Mouse (Mus musculus): ENCODE data around the gene Tango6. TPM values are rescaled to one million over a fixed set of nuclear protein-coding genes. Genes with fewer than 3 reads are reported as not detected.

Gene Tango6
- total and polyA plus RNA-seq, 2 experiments from 2014 or later = 3.0 to 6.1 TPM

DNA sequence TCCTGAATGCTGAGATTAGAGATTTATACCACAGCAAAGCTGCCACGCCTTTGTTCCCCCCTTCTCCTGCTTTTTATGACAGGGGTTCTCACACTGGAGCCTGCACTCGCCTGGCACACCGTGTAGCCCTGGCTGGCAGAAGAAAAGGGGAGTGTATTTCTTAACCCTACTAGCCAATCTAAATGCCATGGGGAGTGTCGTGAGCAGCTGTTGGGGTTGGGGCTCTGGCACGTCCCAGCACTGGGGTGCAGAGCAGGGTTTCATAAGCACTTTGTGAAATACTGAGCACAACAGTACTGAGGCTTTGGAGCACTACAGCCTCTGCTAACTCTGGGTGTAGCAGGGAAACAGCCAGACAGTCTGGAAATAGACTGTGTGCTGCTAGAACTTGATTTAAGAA lies 216.6 kb downstream of the Tango6 start:
- H3K27ac ChIP-seq (ENCODE audit: low read depth, low read length) = no peak overlapping the region
- H3K36me3 ChIP-seq (ENCODE audit: insufficient read depth, low read length) = peaks cover 42% of the 10 kb centered on the region
- H3K9ac ChIP-seq (replicated peaks; ENCODE audit: low read length, poor library complexity, severe bottlenecking) = no peak overlapping the region
- ATAC-seq (ENCODE audit: low FRiP score) = no peak
- H3K4me3 ChIP-seq (ENCODE audit: low read depth, low read length) = no peak overlapping the region
- no peaks in the 10 kb centered on the region for H3K27me3 ChIP-seq (ENCODE audit: insufficient read depth, low read length)
- WGBS = 91% methylated on average over 5 of the region's 5 CpGs
- TF ChIP-seq CTCF (IDR thresholded peaks at IDR 0.05) = no peak
- no peak for DNase-seq (ENCODE audit: low spot score)
- H3K9me3 ChIP-seq (ENCODE audit: low read length) = no peaks in the 10 kb centered on the region
- no peak overlapping the region for H3K4me2 ChIP-seq (ENCODE audit: low read depth, low read length, poor library complexity, severe bottlenecking)
- H3K4me1 ChIP-seq (ENCODE audit: insufficient read depth, low read length) = no peaks in the 10 kb centered on the region

Other genes with a start within 250 kb of the Tango6 start
- gene 6030452D12Rik, start 182.5 kb upstream of the Tango6 start, total RNA-seq (2014; rRNA removed) = not detected in 2 replicates
- gene 6030452D12Rik, start 182.5 kb upstream of the Tango6 start, polyA plus RNA-seq (2015; fragmentation: Nextera tagmentation; extraction: Ambion mirVana) = not detected in 2 replicates
- 1.3 and 4.3 TPM in 2 replicates for gene Cdh3, start 172.2 kb upstream of the Tango6 start, total RNA-seq (2014; rRNA removed)
- gene Cdh3, start 172.2 kb upstream of the Tango6 start, polyA plus RNA-seq (2015; fragmentation: Nextera tagmentation; extraction: Ambion mirVana) = 0.67 and 1.1 TPM in 2 replicates
- 26.8 and 46.4 TPM in 2 replicates for gene Gm10073, start 109.6 kb upstream of the Tango6 start, total RNA-seq (2014; rRNA removed)
- 4.9 and 6.0 TPM in 2 replicates for gene Gm10073, start 109.6 kb upstream of the Tango6 start, polyA plus RNA-seq (2015; fragmentation: Nextera tagmentation; extraction: Ambion mirVana)
- gene Cdh1, start 79.7 kb upstream of the Tango6 start, total RNA-seq (2014; rRNA removed) = 7.9 and 8.8 TPM in 2 replicates
- gene Cdh1, start 79.7 kb upstream of the Tango6 start, polyA plus RNA-seq (2015; fragmentation: Nextera tagmentation; extraction: Ambion mirVana) = 6.4 and 6.9 TPM in 2 replicates
- gene Has3, start 187.2 kb downstream of the Tango6 start, total RNA-seq (2014; rRNA removed) = 16.6 and 20.2 TPM in 2 replicates
- 0.42 and 0.89 TPM in 2 replicates for gene Has3, start 187.2 kb downstream of the Tango6 start, polyA plus RNA-seq (2015; fragmentation: Nextera tagmentation; extraction: Ambion mirVana)
- 23.5 and 23.7 TPM in 2 replicates for gene Utp4, start 210.6 kb downstream of the Tango6 start, total RNA-seq (2014; rRNA removed)
- 27.4 and 28.0 TPM in 2 replicates for gene Utp4, start 210.6 kb downstream of the Tango6 start, polyA plus RNA-seq (2015; fragmentation: Nextera tagmentation; extraction: Ambion mirVana)